Mouse (Mus musculus) liver, adult 2 months (tissue): ENCODE data around the gene Eif3k.

Source experiments
- CTCF ChIP-seq: fragments of 200-500 bp; IDR thresholded peaks from 2 replicates; pipeline ENCODE4 v1.5.1; 2011; ENCODE audit warnings: low read depth, low read length, control low read depth
- POLR2A ChIP-seq: fragments of 200-500 bp; IDR thresholded peaks from 2 replicates; pipeline ENCODE4 v1.6.1; 2011; ENCODE audit warnings: low read length, control low read depth; ENCODE audit not compliant: insufficient read depth; ENCODE audit errors: extremely low read depth

DNA sequence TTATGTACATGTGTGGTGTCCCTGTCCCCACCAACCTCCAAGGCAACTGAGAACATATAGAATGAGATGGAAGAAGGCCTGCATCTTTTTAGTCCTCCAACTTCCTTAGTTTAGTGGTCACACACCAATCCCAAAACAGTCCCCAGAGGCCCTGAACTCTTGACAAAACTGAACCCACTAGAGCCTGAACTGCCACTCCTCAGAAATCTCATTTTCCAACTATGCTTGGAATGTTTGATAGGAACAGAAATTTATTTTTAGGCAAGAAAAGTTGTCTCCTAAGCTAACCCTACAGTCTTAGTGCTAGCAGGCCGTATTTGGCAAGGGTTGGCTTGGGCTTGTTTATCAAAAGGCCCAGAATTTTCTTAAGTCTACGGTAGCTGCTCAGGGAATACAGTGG is 29.9 kb downstream of the Eif3k start:
- TF ChIP-seq CTCF (no peak), POLR2A (no peak)
